Mouse (Mus musculus) liver, embryonic 13.5 days (tissue): ENCODE results near the gene Gp2. TPM values are rescaled to one million over a fixed set of nuclear protein-coding genes. Genes with fewer than 3 reads are reported as not detected.

Experiments used
- ATAC-seq: fragments of 200-750 bp; cut with Nextera tagmentation; 2 replicates; pipeline ENCODE4 v1.8.0; 2017; ENCODE audit warnings: low read depth, mild to moderate bottlenecking, moderate number of reproducible peaks, moderate library complexity
- DNase-seq: peaks from one replicate; pipeline ENCODE4 v3.0.0; 2022
- H3K27ac ChIP-seq: fragments of 300-500 bp; sonication (generic); 2 replicates; pipeline ENCODE4 v1.5.1; 2015; ENCODE audit warnings: moderate library complexity, mild to moderate bottlenecking, inconsistent platforms
- H3K27me3 ChIP-seq: fragments of 300-500 bp; sonication (generic); 2 replicates; pipeline ENCODE4 v1.6.1; 2015; ENCODE audit warnings: mild to moderate bottlenecking, inconsistent platforms
- H3K36me3 ChIP-seq: fragments of 300-500 bp; sonication (generic); 2 replicates; pipeline ENCODE4 v1.6.1; 2015; ENCODE audit warnings: mild to moderate bottlenecking, inconsistent platforms
- H3K4me1 ChIP-seq: fragments of 300-500 bp; sonication (generic); replicated peaks from 2 replicates; pipeline ENCODE4 v1.6.1; 2015; ENCODE audit warnings: inconsistent platforms
- H3K4me2 ChIP-seq: fragments of 300-500 bp; sonication (generic); 2 replicates; pipeline ENCODE4 v1.6.1; 2015; ENCODE audit warnings: inconsistent platforms, mild to moderate bottlenecking, moderate library complexity
- H3K4me3 ChIP-seq: fragments of 300-500 bp; sonication (generic); replicated peaks from 2 replicates; pipeline ENCODE4 v1.5.1; 2015; ENCODE audit warnings: mild to moderate bottlenecking, inconsistent platforms
- H3K9ac ChIP-seq: fragments of 300-500 bp; sonication (generic); 2 replicates; pipeline ENCODE4 v1.6.1; 2015; ENCODE audit warnings: mild to moderate bottlenecking, inconsistent platforms
- H3K9me3 ChIP-seq: fragments of 300-500 bp; sonication (generic); replicated peaks from 2 replicates; pipeline ENCODE4 v1.6.1; 2016; ENCODE audit warnings: inconsistent platforms
- WGBS: fragments of 180-500 bp; shearing (Covaris S2); methylation state at CpG from one replicate; pipeline ENCODE4 v1.1.7; 2015; ENCODE audit not compliant: insufficient replicate concordance; 5-methylcytosine and 5-hydroxymethylcytosine counted together
- polyA plus RNA-seq: library from polyadenylated mRNA; unstranded; fragments of >200 nt; fragmentation: Nextera tagmentation; extraction: Ambion mirVana; gene quantifications from 2 replicates; pipeline ENCODE4 v1.2.1, GENCODE M21; 2015

Gp2 gene
- polyA plus RNA-seq, 1 experiment from 2014 or later: not detected

DNA sequence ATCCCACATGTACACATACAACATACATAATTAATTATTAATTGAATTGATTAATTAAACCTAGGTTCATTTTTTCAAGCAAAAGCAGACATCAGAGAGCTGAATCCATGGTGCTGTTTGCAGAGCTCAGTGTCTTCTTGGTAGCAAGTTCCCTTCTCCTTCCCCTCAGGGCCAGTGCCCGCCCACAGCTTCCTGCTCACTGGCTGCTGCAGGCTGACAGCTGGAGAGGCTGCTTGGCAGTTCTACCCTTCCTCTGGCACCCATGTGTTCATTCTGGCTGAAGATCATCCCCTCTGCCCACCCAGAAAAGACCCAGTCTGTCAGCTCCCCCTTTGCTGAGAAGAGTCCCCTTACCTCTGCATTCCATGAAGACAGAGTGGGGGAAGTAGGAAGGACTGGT lies 40.6 kb downstream of the Gp2 start:
- H3K27ac ChIP-seq: no peak overlapping the region
- ATAC-seq: no peak
- 24% methylated on average over 1 of the region's 1 CpGs for WGBS

DNA sequence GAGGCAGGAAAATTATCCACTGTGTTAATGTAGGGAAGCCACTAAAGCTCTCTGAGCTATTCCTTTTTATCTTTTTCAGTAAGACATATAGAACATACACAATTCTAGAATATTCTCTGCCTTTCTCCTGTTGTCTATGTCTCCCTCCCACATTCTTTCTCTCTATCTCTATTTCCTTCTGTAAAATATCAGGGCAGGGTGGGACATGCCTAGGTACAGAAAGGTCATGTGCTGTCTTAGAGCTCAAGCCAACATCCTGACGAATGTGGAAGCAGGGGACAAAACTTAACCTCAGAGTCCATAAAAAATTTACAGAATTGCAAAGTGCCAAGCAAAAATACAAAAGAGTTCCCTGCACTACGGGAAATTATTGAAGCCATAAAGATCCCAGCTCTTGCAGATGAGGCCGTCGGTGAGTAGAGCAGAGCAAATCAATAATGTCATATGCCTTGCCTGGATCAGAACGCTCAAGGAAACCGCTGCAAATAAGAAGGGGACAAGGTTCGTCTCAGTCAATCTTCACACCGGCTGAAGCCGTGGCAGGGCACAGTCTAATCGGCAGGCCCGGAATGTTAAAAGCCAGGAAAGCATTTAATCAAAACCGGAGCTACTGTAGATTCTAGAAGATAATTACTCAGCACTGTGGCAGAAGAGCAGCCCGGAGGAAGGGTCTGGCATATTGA lies 64.9 kb downstream of the Gp2 start:
- no peaks in the 10 kb centered on the region for H3K4me1 ChIP-seq
- H3K9ac ChIP-seq: no peak overlapping the region
- no peak for DNase-seq
- no peaks in the 10 kb centered on the region for H3K9me3 ChIP-seq
- H3K27ac ChIP-seq: no peak overlapping the region
- H3K27me3 ChIP-seq: no peaks in the 10 kb centered on the region
- H3K4me2 ChIP-seq: no peak overlapping the region
- no peak overlapping the region for H3K4me3 ChIP-seq
- no peaks in the 10 kb centered on the region for H3K36me3 ChIP-seq
- no peak for ATAC-seq
- WGBS: 71% methylated on average over 13 of the region's 13 CpGs

More for the DNA sequence above, 40.6 kb downstream of the Gp2 start:
- Histone ChIP-seq H3K4me2 (no peak overlapping the region), H3K9ac (no peak overlapping the region), H3K4me3 (no peak overlapping the region), H3K36me3 (no peaks in the 10 kb centered on the region), H3K27me3 (no peaks in the 10 kb centered on the region), H3K4me1 (no peaks in the 10 kb centered on the region), H3K9me3 (no peaks in the 10 kb centered on the region)
- DNase-seq: no peak

Other genes starting within 250 kb of the Gp2 start
- not detected in 2 replicates for gene Umod, start 20.0 kb upstream of the Gp2 start, polyA plus RNA-seq
- 0.03 TPM in 1 of 2 replicates, not detected in the other for gene Acsm5, start 60.2 kb upstream of the Gp2 start, polyA plus RNA-seq
- not detected in 2 replicates for gene Pdilt, start 64.2 kb upstream of the Gp2 start, polyA plus RNA-seq
- gene Acsm2, start 95.1 kb upstream of the Gp2 start, polyA plus RNA-seq: not detected in 2 replicates
- gene Acsm1, start 147.7 kb upstream of the Gp2 start, polyA plus RNA-seq: 0.63 and 0.68 TPM in 2 replicates
- not detected in 2 replicates for gene Acsm4, start 230.7 kb upstream of the Gp2 start, polyA plus RNA-seq